Mouse (Mus musculus): ENCODE data around the gene Cldn2. TPM values are rescaled to one million over a fixed set of nuclear protein-coding genes. Genes with fewer than 3 reads are reported as not detected.

Cldn2 gene
- polyA plus RNA-seq, 1 experiment from 2014 or later, result 0.85 TPM

- Histone ChIP-seq H3K27ac (replicated peaks) (no peak overlapping the region), H3K4me1 (replicated peaks) (peaks cover 20% of the 10 kb centered on the region), H3K4me3 (replicated peaks) (no peak overlapping the region), H3K9me3 (replicated peaks) (no peaks in the 10 kb centered on the region), H3K36me3 (replicated peaks) (no peaks in the 10 kb centered on the region), H3K9ac (no peak overlapping the region), H3K4me2 (no peak overlapping the region), H3K27me3 (no peaks in the 10 kb centered on the region)
- no peak for ATAC-seq (ENCODE audit: insufficient read depth)
- WGBS (ENCODE audit: insufficient replicate concordance), result 63% methylated on average over 4 of the region's 4 CpGs
Measured at GRCm38 (mm10) chrX:139781563-139781962, 19.1 kb upstream of the Cldn2 start.

GRCm38 (mm10) chrX:139782278-139783044 is 18.2 kb upstream of the Cldn2 start, which contains the start of gene Ripply1:
Ripply1 (minus strand) TSS chrX:139782353.
- H3K36me3 ChIP-seq (replicated peaks), result no peaks in the 10 kb centered on the region
- no peak within 1 kb of the TSS for H3K4me3 ChIP-seq (replicated peaks)
- WGBS (ENCODE audit: insufficient replicate concordance), result 56% methylated on average over 6 of the region's 6 CpGs
- H3K9me3 ChIP-seq (replicated peaks), result no peaks in the 10 kb centered on the region
- no peak within 1 kb of the TSS for H3K9ac ChIP-seq
- H3K27me3 ChIP-seq, result no peaks in the 10 kb centered on the region
- no peak for ATAC-seq (ENCODE audit: insufficient read depth)
- H3K4me2 ChIP-seq, result no peak within 1 kb of the TSS
- no peak within 1 kb of the TSS for H3K27ac ChIP-seq (replicated peaks)
- peaks cover 20% of the 10 kb centered on the region for H3K4me1 ChIP-seq (replicated peaks)

- no peak overlapping the region for H3K9ac ChIP-seq
- ATAC-seq (ENCODE audit: insufficient read depth), result no peak
- 56% methylated on average over 3 of the region's 3 CpGs for WGBS (ENCODE audit: insufficient replicate concordance)
Measured at GRCm38 (mm10) chrX:139783045-139783422, 17.6 kb upstream of the Cldn2 start.

DNA sequence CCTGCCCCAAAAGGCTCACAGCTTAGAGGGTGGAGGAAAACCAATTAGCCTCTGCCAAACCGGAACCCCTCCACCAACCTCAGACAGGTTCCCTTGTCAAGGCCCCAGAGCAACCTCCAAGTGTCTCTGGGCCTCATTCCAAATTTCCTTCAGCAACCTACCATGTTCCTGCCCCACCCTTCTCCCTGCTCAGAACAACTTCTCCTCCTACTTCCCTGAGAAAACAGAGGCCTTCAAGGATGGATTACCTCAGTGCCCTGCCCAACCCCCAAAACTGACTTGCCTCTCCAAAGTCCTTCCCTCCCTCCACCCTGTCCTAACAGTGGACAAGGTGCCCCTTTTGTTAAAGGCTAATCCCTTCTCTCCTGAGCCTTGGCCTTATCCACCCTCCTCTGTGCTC is 14.9 kb upstream of the Cldn2 start:
- no peak overlapping the region for H3K4me2 ChIP-seq
- no peaks in the 10 kb centered on the region for H3K27me3 ChIP-seq
- ATAC-seq (ENCODE audit: insufficient read depth), result no peak
- H3K27ac ChIP-seq (replicated peaks), result no peak overlapping the region
- H3K36me3 ChIP-seq (replicated peaks), result no peaks in the 10 kb centered on the region
- no peak overlapping the region for H3K4me3 ChIP-seq (replicated peaks)
- peaks cover 13% of the 10 kb centered on the region for H3K4me1 ChIP-seq (replicated peaks)
- no peaks in the 10 kb centered on the region for H3K9me3 ChIP-seq (replicated peaks)
- H3K9ac ChIP-seq, result no peak overlapping the region
- WGBS (ENCODE audit: insufficient replicate concordance), result 29% methylated on average over 1 of the region's 1 CpGs

More at GRCm38 (mm10) chrX:139783045-139783422, 17.6 kb upstream of the Cldn2 start:
- no peak overlapping the region for H3K27ac ChIP-seq (replicated peaks)
- peaks cover 20% of the 10 kb centered on the region for H3K4me1 ChIP-seq (replicated peaks)
- no peak overlapping the region for H3K4me3 ChIP-seq (replicated peaks)
- no peak overlapping the region for H3K4me2 ChIP-seq
- H3K27me3 ChIP-seq, result no peaks in the 10 kb centered on the region
- H3K36me3 ChIP-seq (replicated peaks), result no peaks in the 10 kb centered on the region
- no peaks in the 10 kb centered on the region for H3K9me3 ChIP-seq (replicated peaks)

DNA sequence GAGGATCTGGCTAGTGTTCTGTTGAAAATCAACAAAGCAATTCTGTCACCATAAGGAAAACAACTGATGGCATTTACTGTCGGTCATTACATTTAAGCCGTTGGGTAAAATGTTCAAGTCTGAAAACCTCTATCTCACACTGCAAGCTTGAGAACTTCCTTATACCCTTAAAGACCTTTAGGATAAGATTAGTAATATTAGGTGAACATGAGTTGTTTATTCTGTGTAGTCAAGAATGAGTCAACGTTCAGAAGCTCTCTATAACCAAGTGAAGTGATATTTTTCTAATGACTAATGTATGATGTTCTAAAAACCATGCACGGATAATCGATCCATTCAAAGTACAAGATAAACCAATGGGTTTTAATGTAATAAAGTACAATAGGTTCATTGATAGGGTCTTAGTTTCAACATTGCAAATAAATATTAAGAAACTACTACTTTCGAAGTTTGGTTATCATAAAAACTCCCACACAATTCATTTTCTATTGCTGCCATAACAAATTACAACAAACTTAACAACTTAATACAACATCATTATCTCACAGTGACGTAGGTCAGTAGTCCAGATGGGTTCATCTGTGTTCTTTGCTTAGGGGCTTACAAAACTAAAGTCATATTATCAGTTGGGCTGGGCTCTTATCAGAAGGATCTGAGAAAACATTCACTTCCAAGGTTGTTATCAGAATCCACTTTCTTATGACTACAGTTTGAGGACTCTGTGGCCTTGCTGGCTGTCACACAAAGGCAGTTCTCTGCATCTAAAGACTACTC is 6.4 kb upstream of the Cldn2 start:
- H3K36me3 ChIP-seq (replicated peaks), result no peaks in the 10 kb centered on the region
- no peaks in the 10 kb centered on the region for H3K27me3 ChIP-seq
- no peak overlapping the region for H3K4me3 ChIP-seq (replicated peaks)
- H3K4me2 ChIP-seq, result no peak overlapping the region
- H3K27ac ChIP-seq (replicated peaks), result no peak overlapping the region
- H3K9ac ChIP-seq, result no peak overlapping the region
- H3K4me1 ChIP-seq (replicated peaks), result no peaks in the 10 kb centered on the region
- no peaks in the 10 kb centered on the region for H3K9me3 ChIP-seq (replicated peaks)
- WGBS (ENCODE audit: insufficient replicate concordance), result 55% methylated on average over 7 of the region's 7 CpGs
- ATAC-seq (ENCODE audit: insufficient read depth), result no peak

DNA sequence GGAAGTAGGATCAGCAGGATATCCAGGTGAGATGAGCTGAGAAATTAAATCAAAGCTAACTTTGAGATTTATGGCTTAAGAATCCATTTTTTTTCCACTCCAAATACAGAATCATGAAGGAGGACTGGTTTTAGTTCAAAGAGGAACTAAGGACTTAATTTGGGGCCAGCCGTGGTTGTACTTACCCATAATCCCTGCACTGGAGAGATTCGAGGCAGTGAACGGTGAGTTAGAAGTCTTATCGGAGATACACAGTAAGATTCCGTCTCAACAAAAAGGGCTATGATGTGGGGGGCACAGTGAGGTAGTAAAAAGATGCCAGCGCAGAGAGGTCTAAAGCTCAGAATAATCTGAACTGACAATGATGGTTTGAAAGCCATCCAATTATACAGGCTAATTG is 4.6 kb upstream of the Cldn2 start:
- Histone ChIP-seq H3K4me3 (replicated peaks) (no peak overlapping the region), H3K36me3 (replicated peaks) (no peaks in the 10 kb centered on the region), H3K4me1 (replicated peaks) (no peaks in the 10 kb centered on the region), H3K4me2 (no peak overlapping the region), H3K9ac (no peak overlapping the region), H3K9me3 (replicated peaks) (no peaks in the 10 kb centered on the region), H3K27ac (replicated peaks) (no peak overlapping the region), H3K27me3 (no peaks in the 10 kb centered on the region)
- 67% methylated on average over 6 of the region's 6 CpGs for WGBS (ENCODE audit: insufficient replicate concordance)
- ATAC-seq (ENCODE audit: insufficient read depth), result no peak

GRCm38 (mm10) chrX:139797875-139798274 is 2.8 kb upstream of the Cldn2 start:
- Histone ChIP-seq H3K4me1 (replicated peaks) (no peaks in the 10 kb centered on the region), H3K4me3 (replicated peaks) (no peak overlapping the region), H3K36me3 (replicated peaks) (no peaks in the 10 kb centered on the region), H3K27ac (replicated peaks) (no peak overlapping the region), H3K9ac (no peak overlapping the region), H3K4me2 (no peak overlapping the region), H3K9me3 (replicated peaks) (no peaks in the 10 kb centered on the region), H3K27me3 (no peaks in the 10 kb centered on the region)
- 69% methylated on average over 9 of the region's 9 CpGs for WGBS (ENCODE audit: insufficient replicate concordance)
- ATAC-seq (ENCODE audit: insufficient read depth), result no peak

DNA sequence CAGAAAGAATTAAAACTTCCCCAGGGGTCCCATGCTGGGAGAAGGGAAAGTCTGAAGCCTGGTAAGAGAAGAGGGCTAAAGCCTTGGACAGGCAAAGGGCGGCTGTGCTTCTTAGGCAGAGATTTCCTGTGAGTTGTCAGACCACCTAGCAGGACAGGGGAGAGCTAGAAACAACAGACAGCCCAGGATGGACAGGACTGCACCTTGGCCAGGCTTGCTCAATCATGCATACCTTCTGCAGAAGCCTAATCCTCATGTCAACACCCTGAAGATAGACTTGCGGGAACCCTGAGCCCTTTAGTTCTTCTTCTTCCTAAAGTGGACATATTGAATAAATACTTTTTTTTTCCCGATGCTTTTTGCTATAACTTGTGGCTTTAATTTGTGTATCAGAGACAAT is 675 bp upstream of the Cldn2 start:
- ATAC-seq (ENCODE audit: insufficient read depth), result no peak
- H3K9ac ChIP-seq, result no peak overlapping the region
- no peak overlapping the region for H3K4me3 ChIP-seq (replicated peaks)
- no peaks in the 10 kb centered on the region for H3K9me3 ChIP-seq (replicated peaks)
- WGBS (ENCODE audit: insufficient replicate concordance), result 73% methylated on average over 3 of the region's 3 CpGs
- no peaks in the 10 kb centered on the region for H3K36me3 ChIP-seq (replicated peaks)
- no peak overlapping the region for H3K27ac ChIP-seq (replicated peaks)
- H3K27me3 ChIP-seq, result no peaks in the 10 kb centered on the region
- H3K4me1 ChIP-seq (replicated peaks), result no peaks in the 10 kb centered on the region
- H3K4me2 ChIP-seq, result no peak overlapping the region

- Histone ChIP-seq H3K9ac (no peak overlapping the region), H3K36me3 (replicated peaks) (no peaks in the 10 kb centered on the region), H3K4me2 (no peak overlapping the region), H3K4me3 (replicated peaks) (no peak overlapping the region), H3K27ac (replicated peaks) (no peak overlapping the region), H3K9me3 (replicated peaks) (no peaks in the 10 kb centered on the region), H3K4me1 (replicated peaks) (no peaks in the 10 kb centered on the region), H3K27me3 (no peaks in the 10 kb centered on the region)
- WGBS (ENCODE audit: insufficient replicate concordance), result 51% methylated on average over 2 of the region's 2 CpGs
- no peak for ATAC-seq (ENCODE audit: insufficient read depth)
Measured at GRCm38 (mm10) chrX:139803028-139803427, 2.4 kb downstream of the Cldn2 start.

- 84% methylated on average over 4 of the region's 4 CpGs for WGBS (ENCODE audit: insufficient replicate concordance)
- no peak for ATAC-seq (ENCODE audit: insufficient read depth)
- no peaks in the 10 kb centered on the region for H3K27me3 ChIP-seq
- H3K9me3 ChIP-seq (replicated peaks), result no peaks in the 10 kb centered on the region
- H3K9ac ChIP-seq, result no peak overlapping the region
- H3K36me3 ChIP-seq (replicated peaks), result no peaks in the 10 kb centered on the region
- no peaks in the 10 kb centered on the region for H3K4me1 ChIP-seq (replicated peaks)
- no peak overlapping the region for H3K4me3 ChIP-seq (replicated peaks)
- no peak overlapping the region for H3K27ac ChIP-seq (replicated peaks)
- no peak overlapping the region for H3K4me2 ChIP-seq
Measured at GRCm38 (mm10) chrX:139805918-139806317, 5.3 kb downstream of the Cldn2 start.

GRCm38 (mm10) chrX:139807391-139807790 is 6.8 kb downstream of the Cldn2 start:
- Histone ChIP-seq H3K9me3 (replicated peaks) (no peaks in the 10 kb centered on the region), H3K4me3 (replicated peaks) (no peak overlapping the region), H3K4me1 (replicated peaks) (no peaks in the 10 kb centered on the region), H3K4me2 (no peak overlapping the region), H3K27me3 (no peaks in the 10 kb centered on the region), H3K36me3 (replicated peaks) (no peaks in the 10 kb centered on the region), H3K27ac (replicated peaks) (no peak overlapping the region), H3K9ac (no peak overlapping the region)
- no peak for ATAC-seq (ENCODE audit: insufficient read depth)
- 65% methylated on average over 2 of the region's 2 CpGs for WGBS (ENCODE audit: insufficient replicate concordance)

Data from liver, embryonic 15.5 days (tissue).